In the genomic region with DNA sequence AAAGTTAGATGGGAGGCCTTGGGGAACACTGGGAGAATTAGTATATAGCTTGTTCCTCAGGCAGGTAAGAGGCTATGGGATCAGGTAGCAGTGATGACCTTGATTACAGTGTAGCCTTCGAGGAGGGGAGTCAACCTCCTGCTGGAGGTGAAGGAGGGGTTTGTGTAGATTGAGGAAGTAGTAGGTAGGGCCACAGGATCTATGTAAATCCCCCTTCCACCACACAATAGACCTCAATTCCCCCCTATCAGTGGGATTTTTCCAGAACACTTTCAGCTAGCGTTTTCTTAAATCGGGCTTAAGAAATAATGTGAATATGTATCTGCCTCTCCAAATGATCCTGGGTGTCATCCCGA, we compare ENCODE assay signal across 8 mouse cellular contexts. TPM values are rescaled to one million over a fixed set of nuclear protein-coding genes. Genes with fewer than 3 reads are reported as not detected.
DNase-seq lines count a peak whose midpoint lies in the region; ATAC-seq lines count a peak whose summit lies in the region.

No protein-coding gene starts in this region.

- peaks cover 19% of the 10 kb centered on the region for H3K36me3 ChIP-seq in kidney, embryonic 15.5 days
- H3K36me3 ChIP-seq in hindbrain, embryonic 13.5 days, result peaks cover 23% of the 10 kb centered on the region
- peaks cover 23% of the 10 kb centered on the region for H3K36me3 ChIP-seq in midbrain, embryonic 13.5 days

- ATAC-seq in kidney, embryonic 15.5 days (replicated peaks; ENCODE audit: low FRiP score), result peak; percentile 24; the same call in 1 of the 2 replicates
- 0 out of 2 replicates have a peak, but pooled peaks have one; percentile 15 for ATAC-seq in common myeloid progenitor, adult 5-6 weeks (replicated peaks; ENCODE audit: low read depth, poor library complexity, severe bottlenecking)
- peak; percentile 43 for ATAC-seq in hindbrain, embryonic 13.5 days (ENCODE audit: low FRiP score)
- ATAC-seq in midbrain, embryonic 13.5 days, result peak; percentile 63

- no peak for DNase-seq in kidney, postnatal 4 days
- DNase-seq in cerebellum, postnatal 4 days (ENCODE audit: low spot score in 2 of 2), result no peak
- DNase-seq in B cell, adult 2 months, result no peak
- DNase-seq in kidney, postnatal 10 days, result no peak

- no peaks in the 10 kb centered on the region for H3K27me3 ChIP-seq in kidney, embryonic 15.5 days
- H3K27me3 ChIP-seq in hindbrain, embryonic 13.5 days, result no peaks in the 10 kb centered on the region
- H3K27me3 ChIP-seq in midbrain, embryonic 13.5 days, result no peaks in the 10 kb centered on the region

- 1% methylated on average over 4 of the region's 4 CpGs for WGBS in kidney, embryonic 15.5 days
- 0% methylated on average over 4 of the region's 4 CpGs for WGBS in hindbrain, embryonic 13.5 days
- 1% methylated on average over 4 of the region's 4 CpGs for WGBS in midbrain, embryonic 13.5 days

- peak overlapping the region; percentile 96 for H3K27ac ChIP-seq in kidney, embryonic 15.5 days
- H3K27ac ChIP-seq in hindbrain, embryonic 13.5 days, result peak overlapping the region; percentile 95
- peak overlapping the region; percentile 92 for H3K27ac ChIP-seq in midbrain, embryonic 13.5 days

- H3K9ac ChIP-seq in kidney, embryonic 15.5 days, result peak overlapping the region; percentile 67
- H3K9ac ChIP-seq in hindbrain, embryonic 13.5 days, result peak overlapping the region; percentile 75
- peak overlapping the region; percentile 77 for H3K9ac ChIP-seq in midbrain, embryonic 13.5 days (replicated peaks)

- peaks cover 16% of the 10 kb centered on the region for H3K4me1 ChIP-seq in kidney, embryonic 15.5 days
- H3K4me1 ChIP-seq in hindbrain, embryonic 13.5 days (replicated peaks), result peaks cover 13% of the 10 kb centered on the region
- H3K4me1 ChIP-seq in midbrain, embryonic 13.5 days (replicated peaks), result peaks cover 13% of the 10 kb centered on the region

- H3K4me2 ChIP-seq in kidney, embryonic 15.5 days, result peak overlapping the region; percentile 75
- H3K4me2 ChIP-seq in hindbrain, embryonic 13.5 days, result peak overlapping the region; percentile 70
- H3K4me2 ChIP-seq in midbrain, embryonic 13.5 days (replicated peaks), result peak overlapping the region; percentile 74

- no peaks in the 10 kb centered on the region for H3K9me3 ChIP-seq in kidney, embryonic 15.5 days (replicated peaks)
- H3K9me3 ChIP-seq in hindbrain, embryonic 13.5 days, result no peaks in the 10 kb centered on the region
- H3K9me3 ChIP-seq in midbrain, embryonic 13.5 days, result no peaks in the 10 kb centered on the region

- H3K4me3 ChIP-seq in kidney, embryonic 15.5 days (replicated peaks), result peak overlapping the region; percentile 64
- H3K4me3 ChIP-seq in hindbrain, embryonic 13.5 days, result peak overlapping the region; percentile 45
- peak overlapping the region; percentile 79 for H3K4me3 ChIP-seq in midbrain, embryonic 13.5 days (replicated peaks)

RNA-seq across cellular contexts. Expression of a gene that starts 0.6 kb away (rescaled TPM):
- polyA plus RNA-seq in kidney, embryonic 15.5 days (2015; fragmentation: Nextera tagmentation; extraction: Ambion mirVana), result 26.4 and 28.8 TPM in 2 replicates
- 23.9 and 26.4 TPM in 2 replicates for total RNA-seq in common myeloid progenitor, adult 5-6 weeks (2017)
- 34.9 and 36.2 TPM in 2 replicates for polyA plus RNA-seq in hindbrain, embryonic 13.5 days (2015; fragmentation: Nextera tagmentation; extraction: Ambion mirVana)
- polyA plus RNA-seq in midbrain, embryonic 13.5 days (2015; fragmentation: Nextera tagmentation; extraction: Ambion mirVana), result 34.0 and 36.7 TPM in 2 replicates

RNA-seq across cellular contexts. Expression of a gene that starts 20.2 kb away (rescaled TPM):
- 4.1 and 4.9 TPM in 2 replicates for polyA plus RNA-seq in kidney, embryonic 15.5 days (2015; fragmentation: Nextera tagmentation; extraction: Ambion mirVana)
- total RNA-seq in common myeloid progenitor, adult 5-6 weeks (2017), result not detected in 2 replicates
- polyA plus RNA-seq in hindbrain, embryonic 13.5 days (2015; fragmentation: Nextera tagmentation; extraction: Ambion mirVana), result 13.6 and 13.9 TPM in 2 replicates
- polyA plus RNA-seq in midbrain, embryonic 13.5 days (2015; fragmentation: Nextera tagmentation; extraction: Ambion mirVana), result 12.0 TPM in 2 replicates

RNA-seq across cellular contexts. Expression of a gene that starts 30.0 kb away (rescaled TPM):
- polyA plus RNA-seq in kidney, embryonic 15.5 days (2015; fragmentation: Nextera tagmentation; extraction: Ambion mirVana), result not detected in 2 replicates
- not detected in 2 replicates for total RNA-seq in common myeloid progenitor, adult 5-6 weeks (2017)
- 0.13 TPM in 1 of 2 replicates, not detected in the other for polyA plus RNA-seq in hindbrain, embryonic 13.5 days (2015; fragmentation: Nextera tagmentation; extraction: Ambion mirVana)
- polyA plus RNA-seq in midbrain, embryonic 13.5 days (2015; fragmentation: Nextera tagmentation; extraction: Ambion mirVana), result 0.16 and 0.26 TPM in 2 replicates

RNA-seq across cellular contexts. Expression of a gene that starts 30.2 kb away (rescaled TPM):
- not detected in 2 replicates for polyA plus RNA-seq in kidney, embryonic 15.5 days (2015; fragmentation: Nextera tagmentation; extraction: Ambion mirVana)
- not detected in 2 replicates for total RNA-seq in common myeloid progenitor, adult 5-6 weeks (2017)
- polyA plus RNA-seq in hindbrain, embryonic 13.5 days (2015; fragmentation: Nextera tagmentation; extraction: Ambion mirVana), result 0.36 TPM in 1 of 2 replicates, not detected in the other
- polyA plus RNA-seq in midbrain, embryonic 13.5 days (2015; fragmentation: Nextera tagmentation; extraction: Ambion mirVana), result not detected in 2 replicates

RNA-seq across cellular contexts. Expression of a gene that starts 52.6 kb away (rescaled TPM):
- 881 and 886 TPM in 2 replicates for polyA plus RNA-seq in kidney, embryonic 15.5 days (2015; fragmentation: Nextera tagmentation; extraction: Ambion mirVana)
- total RNA-seq in common myeloid progenitor, adult 5-6 weeks (2017), result 80.7 and 93.1 TPM in 2 replicates
- polyA plus RNA-seq in hindbrain, embryonic 13.5 days (2015; fragmentation: Nextera tagmentation; extraction: Ambion mirVana), result 1,788 and 1,829 TPM in 2 replicates
- 1,749 and 1,885 TPM in 2 replicates for polyA plus RNA-seq in midbrain, embryonic 13.5 days (2015; fragmentation: Nextera tagmentation; extraction: Ambion mirVana)
